Mouse (Mus musculus) monocyte, adult 2 months (primary cell): Measurements from ENCODE around the gene Gm38392.

ENCODE experiments used
- DNase-seq, 2 experiments: peaks; one replicate each; pipeline ENCODE4 v3.0.0; 2022; ENCODE audit warnings: low spot score in 2 of 2, low read depth in 1 of 2

Gene Gm38392

GRCm38 (mm10) chr3:88216534-88217326, 70.3 kb downstream of the Gm38392 start:
- no peak for DNase-seq

GRCm38 (mm10) chr3:88216116-88216515, 70.9 kb downstream of the Gm38392 start:
- DNase-seq, result no peak

- no peak for DNase-seq
Observed at GRCm38 (mm10) chr3:88215553-88216004, 71.4 kb downstream of the Gm38392 start.

- DNase-seq, result no peak
Observed at GRCm38 (mm10) chr3:88214971-88215552, 71.9 kb downstream of the Gm38392 start.

- no peak for DNase-seq
Observed at GRCm38 (mm10) chr3:88214197-88214938, 72.6 kb downstream of the Gm38392 start.

- no peak for DNase-seq
Observed at GRCm38 (mm10) chr3:88213019-88213418, 74.0 kb downstream of the Gm38392 start.

GRCm38 (mm10) chr3:88212356-88212755, 74.7 kb downstream of the Gm38392 start:
- no peak for DNase-seq

GRCm38 (mm10) chr3:88210918-88211317, 76.1 kb downstream of the Gm38392 start:
- no peak for DNase-seq

GRCm38 (mm10) chr3:88210121-88210520, 76.9 kb downstream of the Gm38392 start:
- no peak for DNase-seq

GRCm38 (mm10) chr3:88209306-88209705, 77.7 kb downstream of the Gm38392 start:
- DNase-seq, result no peak

GRCm38 (mm10) chr3:88208226-88208720, 78.7 kb downstream of the Gm38392 start:
- DNase-seq, result no peak

GRCm38 (mm10) chr3:88207451-88208100, 79.4 kb downstream of the Gm38392 start:
- no peak for DNase-seq

GRCm38 (mm10) chr3:88206901-88207371, 80.1 kb downstream of the Gm38392 start:
- DNase-seq, result no peak

- DNase-seq, result no peak
Observed at GRCm38 (mm10) chr3:88206500-88206899, 80.5 kb downstream of the Gm38392 start.

GRCm38 (mm10) chr3:88205563-88206491, 81.2 kb downstream of the Gm38392 start:
- no peak for DNase-seq

- no peak for DNase-seq
Observed at GRCm38 (mm10) chr3:88205176-88205562, 81.8 kb downstream of the Gm38392 start.

GRCm38 (mm10) chr3:88204751-88205150, 82.3 kb downstream of the Gm38392 start:
- no peak for DNase-seq

GRCm38 (mm10) chr3:88203999-88204700, 82.9 kb downstream of the Gm38392 start:
- no peak for DNase-seq

- DNase-seq, result no peak
Observed at GRCm38 (mm10) chr3:88203456-88203855, 83.6 kb downstream of the Gm38392 start.
